Mouse (Mus musculus) neural tube, embryonic 11.5 days (tissue): Measurements from ENCODE around the gene Acot2. TPM values are rescaled to one million over a fixed set of nuclear protein-coding genes. Genes with fewer than 3 reads are reported as not detected.
"Not testable (repeated sequence)": the region's sequence is repeated elsewhere in the genome, so short reads cannot be mapped to it uniquely, and the experiment has no call there.

Source experiments
- ATAC-seq: fragments of 200-750 bp; cut with Nextera tagmentation; 2 replicates; pipeline ENCODE4 v1.8.0; 2017; ENCODE audit warnings: moderate number of reproducible peaks, mild to moderate bottlenecking, moderate TSS enrichment, moderate library complexity; ENCODE audit not compliant: insufficient read depth, low FRiP score, low TSS enrichment
- DNase-seq: peaks from one replicate; pipeline ENCODE4 v3.0.0-alpha.2; 2015; ENCODE audit warnings: low spot score
- H3K27ac ChIP-seq: fragments of 300-500 bp; sonication (generic); 2 replicates; pipeline ENCODE4 v1.5.1; 2014; ENCODE audit warnings: low read depth, mild to moderate bottlenecking, low read length
- H3K27me3 ChIP-seq: fragments of 300-500 bp; sonication (generic); 2 replicates; pipeline ENCODE4 v1.6.1; 2014; ENCODE audit warnings: mild to moderate bottlenecking, low read length, mixed read lengths; ENCODE audit not compliant: control insufficient read depth, insufficient read depth
- H3K36me3 ChIP-seq: fragments of 300-500 bp; sonication (generic); 2 replicates; pipeline ENCODE4 v1.6.1; 2014; ENCODE audit warnings: mild to moderate bottlenecking, low read length, moderate library complexity, mixed read lengths; ENCODE audit not compliant: control insufficient read depth, insufficient read depth
- H3K4me1 ChIP-seq: fragments of 300-500 bp; sonication (generic); 2 replicates; pipeline ENCODE4 v1.6.1; 2014; ENCODE audit warnings: low read length, mixed read lengths; ENCODE audit not compliant: control insufficient read depth, insufficient read depth
- H3K4me2 ChIP-seq: fragments of 300-500 bp; sonication (generic); 2 replicates; pipeline ENCODE4 v1.6.1; 2014; ENCODE audit warnings: low read depth, mild to moderate bottlenecking, moderate library complexity
- H3K4me3 ChIP-seq: fragments of 300-500 bp; sonication (generic); 2 replicates; pipeline ENCODE4 v1.5.1; 2014; ENCODE audit warnings: low read depth, low read length
- H3K9ac ChIP-seq: fragments of 300-500 bp; sonication (generic); 2 replicates; pipeline ENCODE4 v1.6.1; 2014; ENCODE audit warnings: mild to moderate bottlenecking, low read length
- H3K9me3 ChIP-seq: fragments of 300-500 bp; sonication (generic); 2 replicates; pipeline ENCODE4 v1.6.1; 2016; ENCODE audit warnings: low read length; ENCODE audit not compliant: control insufficient read depth
- WGBS: fragments of 180-500 bp; shearing (Covaris S2); extraction: QIAGEN DNeasy Blood & Tissue Kit; methylation state at CpG from one replicate; pipeline ENCODE4 v1.1.7; 2014; 5-methylcytosine and 5-hydroxymethylcytosine counted together
- polyA plus RNA-seq: library from polyadenylated mRNA; unstranded; fragments of >200 nt; fragmentation: Nextera tagmentation; extraction: Ambion mirVana; gene quantifications from 2 replicates; pipeline ENCODE4 v1.2.1, GENCODE M21; 2014

Gene Acot2
- polyA plus RNA-seq, 1 experiment from 2014 or later = 12.6 TPM

GRCm38 (mm10) chr12:84008251-84008650, 20.6 kb downstream of the Acot2 start:
- Histone ChIP-seq H3K27ac (peak overlapping the region; percentile 21; the same call in 1 of the 2 replicates), H3K4me2 (no peak overlapping the region), H3K9ac (no peak overlapping the region), H3K27me3 (no peaks in the 10 kb centered on the region), H3K4me3 (no peak overlapping the region), H3K9me3 (no peaks in the 10 kb centered on the region), H3K4me1 (peaks cover 11% of the 10 kb centered on the region; the same call in 1 of the 2 replicates), H3K36me3 (no peaks in the 10 kb centered on the region)
- WGBS = 93% methylated on average over 10 of the region's 12 CpGs
- no peak for ATAC-seq
- DNase-seq = no peak

GRCm38 (mm10) chr12:84008729-84009128, 21.1 kb downstream of the Acot2 start:
- DNase-seq = no peak
- peak overlapping the region; percentile 21; the same call in 1 of the 2 replicates for H3K27ac ChIP-seq
- ATAC-seq = no peak
- H3K9ac ChIP-seq = no peak overlapping the region; the same call in 1 of the 2 replicates
- H3K36me3 ChIP-seq = no peaks in the 10 kb centered on the region
- peaks cover 11% of the 10 kb centered on the region; the same call in 1 of the 2 replicates for H3K4me1 ChIP-seq
- no peak overlapping the region for H3K4me3 ChIP-seq
- no peaks in the 10 kb centered on the region for H3K9me3 ChIP-seq
- peak overlapping the region; percentile 47; the same call in 1 of the 2 replicates for H3K4me2 ChIP-seq
- WGBS = 63% methylated on average over 8 of the region's 8 CpGs
- H3K27me3 ChIP-seq = no peaks in the 10 kb centered on the region

GRCm38 (mm10) chr12:84009171-84009965, 21.7 kb downstream of the Acot2 start, which contains the start of gene Acot1:
Gene Acot1 (plus strand): TSS chr12:84009490.
- peak; percentile 79 for DNase-seq
- H3K9me3 ChIP-seq, H3K36me3 ChIP-seq, H3K27me3 ChIP-seq: not testable (repeated sequence)
- H3K27ac ChIP-seq = peak within 1 kb of the TSS; percentile 21; the same call in 1 of the 2 replicates
- H3K4me2 ChIP-seq = peak within 1 kb of the TSS; percentile 47
- H3K4me3 ChIP-seq = peak within 1 kb of the TSS; percentile 40
- peak; percentile 95 for ATAC-seq
- under 1% methylated on average over 45 of the region's 70 CpGs for WGBS
- peak within 1 kb of the TSS; percentile 59 for H3K9ac ChIP-seq
- peaks cover 11% of the 10 kb centered on the region; the same call in 1 of the 2 replicates for H3K4me1 ChIP-seq

GRCm38 (mm10) chr12:84010201-84010600, 22.5 kb downstream of the Acot2 start:
- no peak overlapping the region for H3K27ac ChIP-seq
- no peak overlapping the region for H3K9ac ChIP-seq
- ATAC-seq (no peak), DNase-seq (no peak)
- WGBS = 81% methylated on average over 3 of the region's 3 CpGs
- H3K36me3 ChIP-seq = no peaks in the 10 kb centered on the region
- H3K4me3 ChIP-seq = peak overlapping the region; percentile 40
- H3K9me3 ChIP-seq = no peaks in the 10 kb centered on the region
- peaks cover 11% of the 10 kb centered on the region; the same call in 1 of the 2 replicates for H3K4me1 ChIP-seq
- H3K4me2 ChIP-seq = peak overlapping the region; percentile 47
- H3K27me3 ChIP-seq = no peaks in the 10 kb centered on the region

GRCm38 (mm10) chr12:84011251-84012040, 23.8 kb downstream of the Acot2 start:
- Histone ChIP-seq H3K27ac (no peak overlapping the region), H3K27me3 (no peaks in the 10 kb centered on the region), H3K4me1 (peaks cover 11% of the 10 kb centered on the region; the same call in 1 of the 2 replicates), H3K9ac (no peak overlapping the region), H3K4me2 (peak overlapping the region; percentile 47), H3K9me3 (no peaks in the 10 kb centered on the region), H3K4me3 (no peak overlapping the region), H3K36me3 (no peaks in the 10 kb centered on the region)
- ATAC-seq (peak; percentile 64; the same call in 1 of the 2 replicates), DNase-seq (peak; percentile 64)
- WGBS = 43% methylated on average over 12 of the region's 12 CpGs

GRCm38 (mm10) chr12:84013130-84013529, 25.5 kb downstream of the Acot2 start:
- no peak for ATAC-seq
- H3K36me3 ChIP-seq = no peaks in the 10 kb centered on the region
- H3K4me1 ChIP-seq = peaks cover 11% of the 10 kb centered on the region; the same call in 1 of the 2 replicates
- DNase-seq = no peak
- no peak overlapping the region for H3K27ac ChIP-seq
- H3K9ac ChIP-seq = no peak overlapping the region
- no peak overlapping the region for H3K4me3 ChIP-seq
- H3K4me2 ChIP-seq = no peak overlapping the region
- H3K27me3 ChIP-seq = no peaks in the 10 kb centered on the region
- WGBS = 80% methylated on average over 6 of the region's 6 CpGs
- H3K9me3 ChIP-seq = no peaks in the 10 kb centered on the region

- H3K27me3 ChIP-seq = no peaks in the 10 kb centered on the region
- 94% methylated on average over 7 of the region's 7 CpGs for WGBS
- ATAC-seq = no peak
These were observed 26.0 kb downstream of the Acot2 start for GRCm38 (mm10) chr12:84013701-84014100.

GRCm38 (mm10) chr12:84020528-84020927, 32.9 kb downstream of the Acot2 start:
- WGBS = 86% methylated on average over 7 of the region's 7 CpGs
- H3K27me3 ChIP-seq = not testable (repeated sequence)

More at GRCm38 (mm10) chr12:84013701-84014100, 26.0 kb downstream of the Acot2 start:
- H3K4me2 ChIP-seq = no peak overlapping the region
- no peak overlapping the region for H3K27ac ChIP-seq
- no peaks in the 10 kb centered on the region for H3K9me3 ChIP-seq
- peaks cover 11% of the 10 kb centered on the region; the same call in 1 of the 2 replicates for H3K4me1 ChIP-seq
- no peak for DNase-seq
- H3K4me3 ChIP-seq = no peak overlapping the region
- H3K36me3 ChIP-seq = no peaks in the 10 kb centered on the region
- no peak overlapping the region for H3K9ac ChIP-seq

More at GRCm38 (mm10) chr12:84020528-84020927, 32.9 kb downstream of the Acot2 start:
- not testable (repeated sequence) for H3K36me3 ChIP-seq, H3K9ac ChIP-seq, H3K9me3 ChIP-seq, ATAC-seq, H3K27ac ChIP-seq, H3K4me2 ChIP-seq, H3K4me1 ChIP-seq, DNase-seq, H3K4me3 ChIP-seq
